Mouse (Mus musculus): ENCODE measurements around the gene Gse1.
A peak's percentile ranks its signal among the peaks of the same experiment; 100 is the strongest.

Gse1 gene

DNA sequence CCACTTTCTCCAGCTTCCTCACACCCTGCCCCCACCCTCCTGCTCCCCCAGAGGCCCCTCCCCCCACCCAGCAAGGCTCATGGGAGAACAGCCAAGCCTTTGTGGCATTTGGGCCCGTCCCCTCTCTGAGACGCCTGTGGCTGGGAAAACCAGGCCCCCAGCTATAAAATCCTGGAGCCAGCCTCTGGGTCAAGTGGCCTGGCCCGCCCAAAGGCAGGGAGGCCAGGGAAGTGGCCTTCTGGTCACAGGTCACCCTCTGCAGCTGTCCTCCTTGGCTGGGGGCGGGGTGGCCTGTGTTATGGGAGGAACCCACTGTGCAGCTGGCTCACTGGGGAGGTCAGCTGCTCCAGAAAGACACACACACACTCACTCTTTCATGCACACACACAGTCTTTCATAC, 37.2 kb downstream of the Gse1 start:
- peak; percentile 11; the same call in 1 of the 2 replicates for TF ChIP-seq GATA4 (IDR thresholded peaks at IDR 0.05; ENCODE audit: insufficient replicate concordance, low read length)

DNA sequence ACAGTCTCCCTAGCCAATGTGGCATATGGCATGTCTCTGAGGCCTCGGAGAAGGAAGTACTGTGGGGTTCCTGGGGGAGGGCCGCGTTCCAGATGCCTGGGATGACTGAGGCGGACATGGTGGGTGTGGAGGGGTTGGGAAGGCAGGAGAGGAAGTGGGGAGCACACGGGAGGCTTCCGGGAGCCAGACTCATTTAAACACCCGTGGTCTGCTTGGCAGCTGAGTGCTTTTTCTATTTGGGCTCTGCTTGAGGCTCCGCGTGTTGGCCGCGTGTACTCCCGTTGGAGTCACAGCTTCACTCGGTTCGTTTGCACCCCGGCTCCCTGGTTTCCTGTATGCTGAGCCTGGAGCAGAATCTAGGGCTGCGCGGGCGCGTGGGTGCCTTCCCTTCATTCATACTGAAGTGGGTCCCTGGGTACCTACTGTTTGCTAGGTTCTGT, 40.3 kb downstream of the Gse1 start:
- no peak for TF ChIP-seq GATA4 (IDR thresholded peaks at IDR 0.05; ENCODE audit: insufficient replicate concordance, low read length)

DNA sequence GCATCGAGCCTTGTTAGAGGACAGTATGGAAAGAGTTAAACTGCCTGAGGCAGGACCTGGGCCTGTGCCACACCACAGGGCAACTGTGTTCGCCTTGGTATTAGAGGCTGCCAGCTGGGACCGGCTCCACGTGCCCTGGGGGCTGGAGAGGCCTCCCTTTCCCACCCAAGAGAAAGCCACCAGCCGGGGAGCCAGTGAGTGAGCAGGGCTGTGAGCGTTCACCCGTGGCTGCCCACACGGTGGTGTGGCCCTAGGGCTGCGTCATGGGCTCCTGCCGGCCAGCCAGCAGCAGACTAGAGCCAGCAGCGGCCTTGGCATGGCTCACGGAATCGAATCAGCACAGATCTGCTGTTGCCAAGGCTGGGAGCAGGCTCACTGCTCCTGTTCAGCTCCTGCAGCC, 42.2 kb downstream of the Gse1 start:
- no peak for TF ChIP-seq GATA4 (IDR thresholded peaks at IDR 0.05; ENCODE audit: insufficient replicate concordance, low read length)

DNA sequence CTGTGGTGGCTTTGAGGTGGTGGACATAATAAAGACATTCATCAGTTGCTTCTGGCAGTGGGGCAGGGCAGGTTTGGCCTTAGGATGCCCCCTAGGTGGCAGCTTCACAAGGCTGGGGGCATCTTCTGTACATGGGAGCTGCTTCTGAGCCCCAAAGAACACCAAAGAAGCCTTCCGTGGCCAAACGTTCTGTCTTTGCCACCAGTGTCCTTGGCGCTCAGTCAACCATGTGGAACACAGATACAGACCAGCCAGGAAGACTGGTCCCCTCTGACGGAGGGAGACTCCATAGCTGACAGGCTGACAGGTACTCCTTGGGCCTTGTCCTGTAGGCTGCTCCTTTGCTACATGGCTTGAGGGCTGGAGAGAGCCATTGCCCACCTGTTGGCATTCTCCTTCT, 45.2 kb downstream of the Gse1 start:
- no peak for TF ChIP-seq GATA4 (IDR thresholded peaks at IDR 0.05; ENCODE audit: insufficient replicate concordance, low read length)

DNA sequence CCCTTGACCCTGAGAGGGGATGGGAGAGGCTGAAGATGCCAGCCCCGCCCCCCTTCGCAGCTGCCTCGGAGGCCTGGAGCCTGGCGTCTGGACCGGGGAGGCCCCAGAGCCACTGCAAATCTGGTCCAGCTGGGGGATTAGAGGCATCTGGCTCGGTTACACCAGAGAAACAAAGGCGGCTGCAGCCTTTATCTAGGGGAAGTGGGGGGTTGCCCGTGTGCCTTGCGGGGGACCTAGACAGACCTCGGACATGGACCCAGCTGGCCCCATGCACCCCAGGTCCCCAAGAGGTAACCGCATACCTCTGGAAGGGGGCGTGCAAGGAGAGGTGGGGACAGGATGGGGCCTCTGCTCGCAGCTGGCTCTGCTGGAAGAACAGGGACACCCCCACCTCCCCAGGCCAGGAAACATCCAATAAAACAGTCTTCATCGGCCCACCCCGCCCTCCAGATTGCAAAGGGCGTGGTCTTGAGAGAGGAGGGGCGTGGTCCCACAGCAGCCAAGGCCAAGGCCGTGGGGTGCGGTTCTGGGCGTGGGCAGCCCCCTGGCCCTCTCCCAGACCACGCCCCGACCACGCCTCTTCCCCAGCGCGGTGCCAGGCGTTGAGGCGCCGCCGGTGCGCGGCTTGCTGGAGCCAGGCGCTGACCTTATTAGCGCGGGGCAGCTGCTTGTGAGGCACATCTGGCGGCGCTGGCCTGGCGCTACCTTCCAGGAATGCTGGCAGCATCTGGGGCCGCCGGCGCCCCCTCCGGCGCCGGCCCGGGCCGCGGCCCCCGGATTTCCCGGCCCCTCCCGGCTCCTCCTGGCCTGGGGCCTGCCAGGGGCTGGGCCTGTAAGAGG, 48.0 kb downstream of the Gse1 start:
- TF ChIP-seq GATA4 (IDR thresholded peaks at IDR 0.05; ENCODE audit: insufficient replicate concordance, low read length) = peak; percentile 41; the same call in 1 of the 2 replicates

DNA sequence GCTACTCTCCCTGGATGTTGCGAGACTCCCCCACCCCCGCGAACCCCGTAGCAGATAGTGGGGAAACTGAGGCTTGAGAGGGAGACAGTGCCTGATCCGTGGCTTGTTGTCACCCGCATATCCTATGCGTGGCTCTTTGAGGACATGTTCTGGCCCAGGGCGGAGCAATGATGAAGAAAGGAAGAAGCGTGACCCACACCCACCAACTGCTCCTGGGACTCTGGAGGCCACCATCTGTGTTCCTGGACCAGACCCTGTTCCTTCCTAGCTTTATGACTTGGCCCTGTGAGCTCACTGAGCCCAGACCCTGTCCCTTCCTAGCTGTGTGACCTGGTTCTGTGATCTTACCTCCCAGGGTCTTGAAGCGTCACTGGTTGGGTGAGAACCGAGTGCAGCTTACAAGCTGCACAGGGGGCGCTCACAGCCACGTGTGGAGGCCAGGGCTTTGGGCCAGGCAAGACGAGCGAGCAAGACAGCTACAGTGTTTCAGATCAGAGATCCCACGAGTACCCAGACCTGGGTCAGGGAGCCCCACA, 48.7 kb downstream of the Gse1 start:
- TF ChIP-seq GATA4 (IDR thresholded peaks at IDR 0.05; ENCODE audit: insufficient replicate concordance, low read length) = no peak

DNA sequence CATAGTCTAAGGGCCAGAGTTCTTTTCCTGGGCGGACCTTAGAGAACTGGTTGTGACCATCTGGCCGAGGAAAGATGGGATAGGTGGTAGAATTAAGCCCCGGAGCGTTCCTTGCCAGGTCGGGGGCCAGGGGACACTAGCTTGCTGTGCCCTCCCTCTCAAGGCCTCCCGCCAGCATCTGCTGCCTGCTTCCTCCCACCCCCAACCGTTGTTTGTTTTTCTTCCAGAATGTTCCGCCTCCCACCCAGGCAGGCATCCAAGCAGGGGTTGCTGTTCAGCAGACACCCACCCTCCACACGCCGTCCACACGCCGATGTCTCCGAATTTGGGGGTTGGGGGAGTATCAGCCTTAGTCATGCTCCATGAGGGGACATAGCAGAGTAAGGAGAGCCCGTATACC, 49.8 kb downstream of the Gse1 start:
- TF ChIP-seq GATA4 (IDR thresholded peaks at IDR 0.05; ENCODE audit: insufficient replicate concordance, low read length) = no peak

DNA sequence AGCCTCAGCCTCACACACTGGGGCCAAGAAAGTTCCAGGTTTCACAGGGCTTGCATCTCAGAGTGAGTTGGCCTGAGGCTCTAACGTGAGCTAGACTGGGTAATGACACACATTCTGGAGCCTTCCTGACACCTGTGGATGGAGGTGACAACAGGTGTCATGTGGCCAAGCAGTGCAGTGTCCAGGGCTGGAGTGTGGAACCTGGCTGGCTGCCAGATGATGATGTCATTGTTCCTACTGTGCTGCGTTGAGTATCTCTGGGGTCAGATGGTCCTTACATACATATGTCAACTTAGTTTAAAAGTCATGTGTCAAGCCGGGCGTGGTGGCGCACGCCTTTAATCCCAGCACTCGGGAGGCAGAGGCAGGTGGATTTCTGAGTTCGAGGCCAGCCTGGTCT, 51.2 kb downstream of the Gse1 start:
- TF ChIP-seq GATA4 (IDR thresholded peaks at IDR 0.05; ENCODE audit: insufficient replicate concordance, low read length) = no peak

DNA sequence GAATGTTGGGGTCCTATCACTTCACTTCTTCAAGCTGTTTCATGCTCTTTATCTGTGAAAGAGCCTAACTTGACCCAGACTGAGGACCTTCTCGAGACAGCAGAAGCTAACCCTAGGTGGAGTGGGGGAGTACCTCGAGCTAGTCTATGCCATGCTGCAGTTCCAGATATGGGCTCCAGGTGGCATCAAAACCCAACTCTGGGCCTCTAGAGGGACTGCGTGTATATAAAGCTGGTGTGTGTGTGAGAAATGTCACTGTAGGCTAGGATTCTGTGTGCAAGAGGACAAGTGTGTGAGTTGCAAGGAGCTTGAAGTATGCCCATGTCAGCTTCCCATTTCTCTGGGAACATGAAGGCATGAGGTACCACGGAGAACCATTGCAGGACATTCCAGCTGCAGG, 53.2 kb downstream of the Gse1 start:
- no peak for TF ChIP-seq GATA4 (IDR thresholded peaks at IDR 0.05; ENCODE audit: insufficient replicate concordance, low read length)

DNA sequence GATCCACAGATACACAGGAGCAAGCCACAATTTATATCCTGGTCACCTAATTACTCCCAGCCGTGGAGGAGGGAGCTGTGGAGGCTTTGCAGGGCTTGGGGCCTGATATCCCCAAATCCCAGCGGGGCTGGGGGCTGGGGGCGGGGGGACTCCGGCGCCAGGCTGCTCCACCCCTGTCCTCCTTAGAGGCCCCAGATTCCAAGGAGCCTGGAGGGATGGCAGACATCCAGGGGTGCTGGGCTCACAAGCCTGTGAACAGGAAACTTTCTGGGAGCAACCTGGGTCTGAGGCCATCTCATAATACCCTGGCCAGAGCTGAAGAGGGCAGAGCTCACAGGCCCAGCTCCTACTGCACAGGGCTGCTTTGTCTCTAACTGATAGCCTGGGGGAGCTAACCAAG, 54.2 kb downstream of the Gse1 start:
- no peak for TF ChIP-seq GATA4 (IDR thresholded peaks at IDR 0.05; ENCODE audit: insufficient replicate concordance, low read length)

DNA sequence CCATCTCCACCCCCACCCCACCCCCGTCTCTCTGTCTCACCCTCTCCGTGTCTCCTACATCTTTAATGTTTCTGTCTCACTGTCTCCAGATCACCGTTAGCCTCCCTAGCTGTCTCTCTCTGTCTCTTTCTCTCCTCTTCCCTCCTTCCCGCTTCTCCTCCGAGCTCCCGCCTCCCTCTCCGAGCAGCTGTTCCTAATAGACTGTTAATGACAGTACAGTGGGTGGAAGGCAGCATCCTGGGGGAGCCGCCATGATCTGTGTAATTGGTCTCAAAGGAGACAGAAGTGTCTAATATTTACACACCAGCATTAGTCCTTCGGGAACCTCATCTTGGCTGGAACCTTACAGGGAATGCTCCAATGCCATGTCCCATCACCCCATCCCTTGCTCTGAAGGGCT, 56.0 kb downstream of the Gse1 start:
- no peak for TF ChIP-seq GATA4 (IDR thresholded peaks at IDR 0.05; ENCODE audit: insufficient replicate concordance, low read length)

DNA sequence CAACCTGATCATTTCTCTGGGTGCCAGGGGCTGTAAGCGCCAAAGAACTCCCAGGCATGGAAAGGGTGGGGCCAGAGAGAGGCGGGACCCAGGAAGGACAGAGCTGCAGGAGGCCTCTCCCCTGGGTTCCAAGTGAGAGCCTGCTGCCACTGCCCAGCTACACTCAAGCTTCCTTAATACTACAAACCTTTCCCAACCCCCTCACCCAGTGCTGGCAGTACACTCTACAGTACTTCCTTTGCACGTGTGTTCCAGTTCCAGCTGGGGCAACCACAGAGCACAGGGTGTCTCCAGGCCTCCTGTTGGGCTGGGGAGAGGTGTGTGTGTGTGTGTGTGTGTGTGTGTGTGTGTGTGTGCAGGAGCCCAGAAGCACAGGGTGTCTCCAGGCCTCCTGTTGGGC, 56.8 kb downstream of the Gse1 start:
- TF ChIP-seq GATA4 (IDR thresholded peaks at IDR 0.05; ENCODE audit: insufficient replicate concordance, low read length) = no peak

DNA sequence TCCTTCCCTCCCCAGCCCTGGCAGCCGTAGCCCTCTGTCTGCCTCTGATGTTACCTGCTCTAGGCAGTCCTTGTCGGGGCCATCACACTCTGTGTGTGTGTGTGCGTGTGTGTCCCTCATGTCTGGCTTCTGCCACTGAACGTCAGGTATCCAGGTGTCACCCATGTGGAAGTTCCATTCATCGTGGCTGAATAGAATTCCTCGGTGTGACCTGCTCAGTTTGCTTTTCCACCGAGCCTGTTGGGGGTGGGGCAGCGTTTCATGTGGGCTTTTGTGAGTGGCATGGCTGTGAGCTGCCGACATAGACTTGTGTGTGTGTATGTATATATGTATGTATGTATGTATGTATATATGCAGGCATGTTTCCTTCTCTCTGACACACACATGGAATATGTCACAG, 57.6 kb downstream of the Gse1 start:
- TF ChIP-seq GATA4 (IDR thresholded peaks at IDR 0.05; ENCODE audit: insufficient replicate concordance, low read length) = no peak

DNA sequence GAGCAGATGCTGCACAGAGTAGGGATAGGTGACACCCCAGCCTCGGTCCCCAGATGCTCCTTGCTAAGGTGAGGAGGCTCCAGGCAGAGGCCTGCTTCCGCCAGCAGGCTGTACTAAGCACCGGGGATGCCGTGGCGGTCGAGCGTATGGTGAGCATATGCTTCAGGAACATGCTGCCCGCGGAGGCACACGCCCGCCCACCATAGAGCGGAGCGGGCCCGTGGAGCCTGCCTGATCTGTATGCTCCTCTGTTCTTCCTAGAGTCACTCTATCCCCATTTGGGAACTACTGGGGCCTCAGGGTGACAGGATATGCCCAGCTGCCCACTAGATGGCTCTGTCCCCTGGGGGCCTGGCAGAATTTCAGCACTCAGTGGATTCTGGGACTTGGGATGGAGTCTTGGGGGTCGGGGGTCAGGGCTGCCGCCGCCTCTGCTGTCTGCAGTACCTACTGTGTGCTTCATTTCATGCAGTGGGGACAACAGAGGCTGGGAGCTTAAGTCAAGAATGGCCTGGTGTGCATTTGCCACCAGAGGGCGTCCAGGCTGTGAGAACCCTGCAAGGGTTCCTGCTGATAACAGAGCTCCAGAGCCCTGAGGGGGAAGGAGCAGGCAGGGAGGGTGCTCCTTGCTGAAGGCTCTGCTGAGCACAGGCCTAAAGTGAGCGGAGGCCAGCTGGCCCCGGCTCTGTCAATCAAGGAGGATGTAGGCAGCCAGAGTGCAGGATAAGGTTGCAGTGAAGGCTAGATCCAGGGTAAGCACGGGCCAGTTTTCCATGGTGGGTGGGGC, 60.1 kb downstream of the Gse1 start:
- peak; percentile 90; the same call in 1 of the 2 replicates for TF ChIP-seq GATA4 (IDR thresholded peaks at IDR 0.05; ENCODE audit: insufficient replicate concordance, low read length)

DNA sequence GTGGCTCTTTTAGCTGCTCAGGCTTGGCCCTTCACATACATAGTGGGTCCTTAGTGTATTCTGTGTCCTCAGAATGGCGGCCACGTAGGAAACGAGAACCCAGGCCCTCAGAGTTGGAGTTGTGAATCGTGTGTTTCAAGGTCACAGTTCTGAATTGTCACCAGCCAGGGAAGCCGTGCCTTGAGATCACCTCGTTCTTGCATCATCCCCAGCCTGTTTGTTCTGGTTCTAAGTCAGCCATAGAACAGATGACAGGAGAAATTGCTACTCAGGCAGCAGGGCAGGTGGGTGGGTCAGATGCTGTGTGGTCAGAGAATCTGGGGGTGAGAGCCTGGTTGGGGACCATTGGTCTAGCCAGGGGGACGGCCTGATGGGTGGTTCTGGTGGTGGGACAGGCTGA, 60.9 kb downstream of the Gse1 start:
- no peak for TF ChIP-seq GATA4 (IDR thresholded peaks at IDR 0.05; ENCODE audit: insufficient replicate concordance, low read length)

DNA sequence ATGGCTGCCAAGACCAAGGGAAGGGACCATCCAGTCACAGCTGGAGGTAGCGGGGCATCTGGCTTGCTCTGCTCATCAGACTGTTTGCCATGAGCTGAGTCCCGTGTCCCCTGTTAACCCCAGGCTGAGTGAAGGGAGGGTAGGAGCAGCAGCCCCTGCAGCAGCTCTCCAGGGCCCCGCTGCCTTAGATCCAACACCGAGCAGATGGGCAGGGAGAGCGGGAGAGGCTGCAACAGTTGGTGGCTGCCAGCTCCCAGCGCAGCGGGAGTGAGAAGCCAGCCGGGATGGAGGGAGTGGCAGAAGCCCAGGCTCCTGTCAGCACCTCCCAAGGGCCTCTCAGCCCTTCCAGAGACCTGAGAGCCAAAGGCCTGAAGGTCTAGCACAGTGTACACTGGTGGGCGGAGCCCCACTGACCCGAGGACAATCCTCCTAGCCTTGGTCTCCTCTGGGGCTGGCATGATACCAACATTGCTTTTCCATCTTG, 61.5 kb downstream of the Gse1 start:
- TF ChIP-seq GATA4 (IDR thresholded peaks at IDR 0.05; ENCODE audit: insufficient replicate concordance, low read length) = no peak
